Mouse (Mus musculus) ES-Bruce4 (cell line): ENCODE data around the gene Cpd.

Source experiments
- CTCF ChIP-seq: IDR thresholded peaks from one replicate; pipeline ENCODE4 v1.8.1; 2011; ENCODE audit warnings: low read depth, low read length
- POLR2A ChIP-seq: IDR thresholded peaks from one replicate; pipeline ENCODE4 v1.8.1; 2011; ENCODE audit warnings: low read length; ENCODE audit not compliant: insufficient read depth

GRCm38 (mm10) chr11:76892972-76893371, 46.2 kb upstream of the Cpd start:
- TF ChIP-seq CTCF (no peak), POLR2A (no peak)
